Mouse (Mus musculus) liver, adult 2 months (tissue): ENCODE measurements around the gene Tmem109.

Experiments used
- CTCF ChIP-seq: fragments of 200-500 bp; IDR thresholded peaks from 2 replicates; pipeline ENCODE4 v1.5.1; 2011; ENCODE audit warnings: low read depth, low read length, control low read depth
- POLR2A ChIP-seq: fragments of 200-500 bp; IDR thresholded peaks from 2 replicates; pipeline ENCODE4 v1.6.1; 2011; ENCODE audit warnings: low read length, control low read depth; ENCODE audit not compliant: insufficient read depth; ENCODE audit errors: extremely low read depth

DNA sequence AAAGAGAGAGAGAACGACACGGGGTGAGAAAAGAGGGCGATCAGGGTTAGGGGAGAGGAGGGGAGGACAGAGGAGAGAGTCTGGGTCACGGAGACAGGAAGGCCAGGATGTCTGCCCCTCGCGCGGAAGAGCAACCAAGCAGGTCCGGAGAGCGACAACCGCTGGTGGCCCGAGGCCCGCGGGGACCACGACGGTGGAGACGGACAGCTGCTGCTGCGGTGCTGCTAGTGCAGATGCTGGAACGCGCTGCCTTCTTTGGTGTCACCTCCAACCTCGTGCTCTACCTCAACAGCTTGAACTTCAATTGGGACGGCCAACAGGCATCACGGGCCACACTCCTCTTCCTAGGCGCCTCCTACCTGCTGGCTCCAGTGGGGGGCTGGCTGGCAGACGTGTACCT is 38.9 kb downstream of the Tmem109 start:
- TF ChIP-seq CTCF (no peak), POLR2A (no peak)
